In genomic region chr12:89181157-89181561, GRCm38 (mm10) we compare ENCODE assay signal across 14 mouse cellular contexts.
DNase-seq lines count a peak whose midpoint lies in the region; ATAC-seq lines count a peak whose summit lies in the region.
"Had no signal": no experiment of that assay in that cellular context is flagged by ENCODE, and none has a peak within 500 bp of the region (broad histone marks: within the 10 kb centered on the region; RNA-seq: fewer than 3 reads in every experiment).

No protein-coding gene starts in this region.

- intact Hi-C loops in gastrocnemius, postnatal 36 days (cut with DNase I): no loop called here

- no peaks in the 10 kb centered on the region for H3K36me3 ChIP-seq in megakaryocyte, embryonic 14.5 days (replicated peaks; ENCODE audit: low read length)
- no peaks in the 10 kb centered on the region for H3K36me3 ChIP-seq in forebrain, embryonic 13.5 days (ENCODE audit: poor library complexity, severe bottlenecking)
- no peaks in the 10 kb centered on the region for H3K36me3 ChIP-seq in midbrain, embryonic 12.5 days

- no peak for ATAC-seq in megakaryocyte, adult 5-6 weeks (ENCODE audit: poor library complexity, severe bottlenecking)
- ATAC-seq in forebrain, embryonic 13.5 days: peak; percentile 70
- peak; percentile 80 for ATAC-seq in midbrain, embryonic 12.5 days (ENCODE audit: low FRiP score, low read depth)
- ATAC-seq in erythroid progenitor cell, adult 5-6 weeks (replicated peaks; ENCODE audit: low FRiP score, poor library complexity, severe bottlenecking): no peak
- ATAC-seq: activated CD4-positive, CD25-positive, alpha-beta regulatory T cell, adult 4 months; CD4-positive, CD25-positive, alpha-beta regulatory T cell, adult 4 months had no signal

- H3K27me3 ChIP-seq in megakaryocyte, embryonic 14.5 days (replicated peaks): no peaks in the 10 kb centered on the region
- no peaks in the 10 kb centered on the region for H3K27me3 ChIP-seq in forebrain, embryonic 13.5 days
- no peaks in the 10 kb centered on the region; the same call in 1 of the 2 replicates for H3K27me3 ChIP-seq in midbrain, embryonic 12.5 days

- H3K9me3 ChIP-seq in megakaryocyte, embryonic 14.5 days: 0 out of 2 replicates have a peak, but pooled peaks cover 20% of the 10 kb centered on the region
- no peaks in the 10 kb centered on the region for H3K9me3 ChIP-seq in forebrain, embryonic 13.5 days (replicated peaks)
- no peaks in the 10 kb centered on the region for H3K9me3 ChIP-seq in midbrain, embryonic 12.5 days

- no peak for DNase-seq in heart, adult 18-20 months
- no peak for DNase-seq in adipocyte (ENCODE audit: low spot score)
- no peak for DNase-seq in gastrocnemius, postnatal 36 days
- DNase-seq: cerebellum, adult 11 months; layer of hippocampus, adult 9-11 months had no signal

- no peak overlapping the region; the same call in 1 of the 2 replicates for H3K27ac ChIP-seq in forebrain, embryonic 13.5 days
- H3K27ac ChIP-seq in midbrain, embryonic 12.5 days (replicated peaks): peak overlapping the region; percentile 36
- H3K27ac ChIP-seq: liver, embryonic 14.5 days had no signal

- WGBS in forebrain, embryonic 13.5 days: 8% methylated on average over 2 of the region's 2 CpGs
- WGBS in midbrain, embryonic 12.5 days: 11% methylated on average over 2 of the region's 2 CpGs

- peaks cover 13% of the 10 kb centered on the region for H3K4me1 ChIP-seq in megakaryocyte, embryonic 14.5 days
- H3K4me1 ChIP-seq in forebrain, embryonic 13.5 days: peaks cover 20% of the 10 kb centered on the region
- H3K4me1 ChIP-seq in midbrain, embryonic 12.5 days: peaks cover 19% of the 10 kb centered on the region

- no peak overlapping the region for H3K9ac ChIP-seq in forebrain, embryonic 13.5 days
- no peak overlapping the region for H3K9ac ChIP-seq in midbrain, embryonic 12.5 days (replicated peaks)
- H3K9ac ChIP-seq: liver, embryonic 14.5 days had no signal

- no peak overlapping the region for H3K4me2 ChIP-seq in forebrain, embryonic 13.5 days
- no peak overlapping the region for H3K4me2 ChIP-seq in midbrain, embryonic 12.5 days (replicated peaks)

- peak overlapping the region; percentile 23 for H3K4me3 ChIP-seq in megakaryocyte, embryonic 14.5 days (replicated peaks)
- H3K4me3 ChIP-seq in forebrain, embryonic 13.5 days: no peak overlapping the region
- no peak overlapping the region for H3K4me3 ChIP-seq in midbrain, embryonic 12.5 days
- H3K4me3 ChIP-seq: erythroblast, embryonic 14.5 days had no signal

Comparison
In these comparisons a context has a peak if more than half of its experiments do, and no peak if none do; other contexts are left out.
1. ATAC-seq: peak in forebrain, embryonic 13.5 days (single experiment) and midbrain, embryonic 12.5 days (single experiment); none in megakaryocyte, adult 5-6 weeks (single experiment) and erythroid progenitor cell, adult 5-6 weeks (single experiment).